Mouse (Mus musculus): ENCODE results near the gene Abhd15. TPM values are rescaled to one million over a fixed set of nuclear protein-coding genes. Genes with fewer than 3 reads are reported as not detected.
"Not testable (repeated sequence)": the region's sequence is repeated elsewhere in the genome, so short reads cannot be mapped to it uniquely, and the experiment has no call there.

The Abhd15 gene
- polyA plus RNA-seq, 1 experiment from 2014 or later: 1.5 TPM

GRCm38 (mm10) chr11:77525804-77526486 is 11.0 kb downstream of the Abhd15 start:
- Histone ChIP-seq H3K4me1 (ENCODE audit: control insufficient read depth, insufficient read depth, low read length) (no peaks in the 10 kb centered on the region), H3K9me3 (ENCODE audit: control insufficient read depth, low read length) (no peaks in the 10 kb centered on the region), H3K27ac (ENCODE audit: low read depth, low read length) (no peak overlapping the region), H3K4me2 (ENCODE audit: low read depth, low read length) (no peak overlapping the region), H3K27me3 (ENCODE audit: control insufficient read depth, insufficient read depth, low read length) (no peaks in the 10 kb centered on the region), H3K4me3 (ENCODE audit: low read depth, low read length) (no peak overlapping the region), H3K9ac (replicated peaks; ENCODE audit: low read depth, low read length) (no peak overlapping the region), H3K36me3 (ENCODE audit: control insufficient read depth, insufficient read depth, low read length) (no peaks in the 10 kb centered on the region)
- no peak for ATAC-seq (ENCODE audit: low read depth)
- 74% methylated on average over 3 of the region's 3 CpGs for WGBS

- H3K36me3 ChIP-seq (ENCODE audit: control insufficient read depth, insufficient read depth, low read length); H3K9me3 ChIP-seq (ENCODE audit: control insufficient read depth, low read length); H3K27ac ChIP-seq (ENCODE audit: low read depth, low read length); ATAC-seq (ENCODE audit: low read depth); H3K4me2 ChIP-seq (ENCODE audit: low read depth, low read length); H3K4me1 ChIP-seq (ENCODE audit: control insufficient read depth, insufficient read depth, low read length); H3K27me3 ChIP-seq (ENCODE audit: control insufficient read depth, insufficient read depth, low read length); H3K9ac ChIP-seq (replicated peaks; ENCODE audit: low read depth, low read length); H3K4me3 ChIP-seq (ENCODE audit: low read depth, low read length): not testable (repeated sequence)
- whole genome bisulfite sequencing: 95% methylated on average over 3 of the region's 3 CpGs
Observed at GRCm38 (mm10) chr11:77528420-77528819, 13.5 kb downstream of the Abhd15 start.

GRCm38 (mm10) chr11:77529644-77530043 is 14.7 kb downstream of the Abhd15 start:
- WGBS: 94% methylated on average over 3 of the region's 3 CpGs
- Histone ChIP-seq H3K4me2 (ENCODE audit: low read depth, low read length) (no peak overlapping the region), H3K9me3 (ENCODE audit: control insufficient read depth, low read length) (no peaks in the 10 kb centered on the region), H3K4me3 (ENCODE audit: low read depth, low read length) (no peak overlapping the region), H3K9ac (replicated peaks; ENCODE audit: low read depth, low read length) (no peak overlapping the region), H3K27me3 (ENCODE audit: control insufficient read depth, insufficient read depth, low read length) (no peaks in the 10 kb centered on the region), H3K4me1 (ENCODE audit: control insufficient read depth, insufficient read depth, low read length) (no peaks in the 10 kb centered on the region), H3K27ac (ENCODE audit: low read depth, low read length) (no peak overlapping the region), H3K36me3 (ENCODE audit: control insufficient read depth, insufficient read depth, low read length) (0 out of 2 replicates have a peak, but pooled peaks cover 4% of the 10 kb centered on the region)
- no peak for ATAC-seq (ENCODE audit: low read depth)

- 94% methylated on average over 2 of the region's 2 CpGs for WGBS
- no peak for ATAC-seq (ENCODE audit: low read depth)
- H3K27ac ChIP-seq (ENCODE audit: low read depth, low read length): no peak overlapping the region
Observed at GRCm38 (mm10) chr11:77530862-77531261, 15.9 kb downstream of the Abhd15 start.

GRCm38 (mm10) chr11:77532202-77532846 is 17.4 kb downstream of the Abhd15 start:
- no peaks in the 10 kb centered on the region for H3K9me3 ChIP-seq (ENCODE audit: control insufficient read depth, low read length)
- H3K27me3 ChIP-seq (ENCODE audit: control insufficient read depth, insufficient read depth, low read length): no peaks in the 10 kb centered on the region
- H3K9ac ChIP-seq (replicated peaks; ENCODE audit: low read depth, low read length): no peak overlapping the region
- H3K36me3 ChIP-seq (ENCODE audit: control insufficient read depth, insufficient read depth, low read length): peaks cover 15% of the 10 kb centered on the region
- H3K4me2 ChIP-seq (ENCODE audit: low read depth, low read length): no peak overlapping the region
- H3K27ac ChIP-seq (ENCODE audit: low read depth, low read length): no peak overlapping the region
- H3K4me3 ChIP-seq (ENCODE audit: low read depth, low read length): no peak overlapping the region
- H3K4me1 ChIP-seq (ENCODE audit: control insufficient read depth, insufficient read depth, low read length): no peaks in the 10 kb centered on the region
- 89% methylated on average over 4 of the region's 4 CpGs for WGBS
- no peak for ATAC-seq (ENCODE audit: low read depth)

More at GRCm38 (mm10) chr11:77530862-77531261, 15.9 kb downstream of the Abhd15 start:
- no peaks in the 10 kb centered on the region for H3K27me3 ChIP-seq (ENCODE audit: control insufficient read depth, insufficient read depth, low read length)
- no peak overlapping the region for H3K4me2 ChIP-seq (ENCODE audit: low read depth, low read length)
- H3K4me3 ChIP-seq (ENCODE audit: low read depth, low read length): no peak overlapping the region
- H3K4me1 ChIP-seq (ENCODE audit: control insufficient read depth, insufficient read depth, low read length): no peaks in the 10 kb centered on the region
- H3K9ac ChIP-seq (replicated peaks; ENCODE audit: low read depth, low read length): no peak overlapping the region
- H3K9me3 ChIP-seq (ENCODE audit: control insufficient read depth, low read length): no peaks in the 10 kb centered on the region
- 0 out of 2 replicates have a peak, but pooled peaks cover 5% of the 10 kb centered on the region for H3K36me3 ChIP-seq (ENCODE audit: control insufficient read depth, insufficient read depth, low read length)

- no peaks in the 10 kb centered on the region for H3K9me3 ChIP-seq (ENCODE audit: control insufficient read depth, low read length)
- H3K36me3 ChIP-seq (ENCODE audit: control insufficient read depth, insufficient read depth, low read length): peaks cover 53% of the 10 kb centered on the region
- no peaks in the 10 kb centered on the region for H3K4me1 ChIP-seq (ENCODE audit: control insufficient read depth, insufficient read depth, low read length)
- no peak overlapping the region for H3K9ac ChIP-seq (replicated peaks; ENCODE audit: low read depth, low read length)
- H3K27ac ChIP-seq (ENCODE audit: low read depth, low read length): no peak overlapping the region
- H3K4me3 ChIP-seq (ENCODE audit: low read depth, low read length): no peak overlapping the region
- no peaks in the 10 kb centered on the region for H3K27me3 ChIP-seq (ENCODE audit: control insufficient read depth, insufficient read depth, low read length)
- no peak for ATAC-seq (ENCODE audit: low read depth)
- WGBS: 96% methylated on average over 7 of the region's 7 CpGs
- H3K4me2 ChIP-seq (ENCODE audit: low read depth, low read length): no peak overlapping the region
Observed at GRCm38 (mm10) chr11:77545261-77545660, 30.3 kb downstream of the Abhd15 start.

- Histone ChIP-seq H3K36me3 (ENCODE audit: control insufficient read depth, insufficient read depth, low read length) (peaks cover 34% of the 10 kb centered on the region), H3K4me2 (ENCODE audit: low read depth, low read length) (no peak overlapping the region), H3K9ac (replicated peaks; ENCODE audit: low read depth, low read length) (no peak overlapping the region), H3K4me1 (ENCODE audit: control insufficient read depth, insufficient read depth, low read length) (no peaks in the 10 kb centered on the region), H3K4me3 (ENCODE audit: low read depth, low read length) (no peak overlapping the region), H3K27ac (ENCODE audit: low read depth, low read length) (no peak overlapping the region), H3K27me3 (ENCODE audit: control insufficient read depth, insufficient read depth, low read length) (no peaks in the 10 kb centered on the region), H3K9me3 (ENCODE audit: control insufficient read depth, low read length) (no peaks in the 10 kb centered on the region)
- no peak for ATAC-seq (ENCODE audit: low read depth)
- WGBS: 65% methylated on average over 3 of the region's 3 CpGs
Observed at GRCm38 (mm10) chr11:77585201-77585600, 70.3 kb downstream of the Abhd15 start.

Other genes with a start within 250 kb of the Abhd15 start
- gene Coro6, start 52.7 kb upstream of the Abhd15 start, polyA plus RNA-seq (2014; fragmentation: Nextera tagmentation; extraction: Ambion mirVana): 0.27 and 0.83 TPM in 2 replicates
- 38.2 and 47.7 TPM in 2 replicates for gene Ankrd13b, start 25.4 kb upstream of the Abhd15 start, polyA plus RNA-seq (2014; fragmentation: Nextera tagmentation; extraction: Ambion mirVana)
- gene Git1, start 21.6 kb upstream of the Abhd15 start, polyA plus RNA-seq (2014; fragmentation: Nextera tagmentation; extraction: Ambion mirVana): 20.3 and 21.6 TPM in 2 replicates
- 10.6 and 12.8 TPM in 2 replicates for gene Trp53i13, start 859 bp downstream of the Abhd15 start, polyA plus RNA-seq (2014; fragmentation: Nextera tagmentation; extraction: Ambion mirVana)
- not detected in 2 replicates for gene Gm10392, start 4.1 kb downstream of the Abhd15 start, polyA plus RNA-seq (2014; fragmentation: Nextera tagmentation; extraction: Ambion mirVana)
- gene Taok1, start 92.7 kb downstream of the Abhd15 start, polyA plus RNA-seq (2014; fragmentation: Nextera tagmentation; extraction: Ambion mirVana): 30.6 and 32.1 TPM in 2 replicates
- 4.4 and 7.3 TPM in 2 replicates for gene Nufip2, start 171.0 kb downstream of the Abhd15 start, polyA plus RNA-seq (2014; fragmentation: Nextera tagmentation; extraction: Ambion mirVana)
- gene Cryba1, start 210.2 kb downstream of the Abhd15 start, polyA plus RNA-seq (2014; fragmentation: Nextera tagmentation; extraction: Ambion mirVana): 0.64 and 0.72 TPM in 2 replicates
- 35.7 and 42.6 TPM in 2 replicates for gene Myo18a, start 248.1 kb downstream of the Abhd15 start, polyA plus RNA-seq (2014; fragmentation: Nextera tagmentation; extraction: Ambion mirVana)